Mouse (Mus musculus): ENCODE data around the gene Vrk2. TPM values are rescaled to one million over a fixed set of nuclear protein-coding genes. Genes with fewer than 3 reads are reported as not detected.

The Vrk2 gene
- polyA plus RNA-seq, 1 experiment, result 11.3 TPM

- DNase-seq (ENCODE audit: low spot score), result no peak
Measured at GRCm38 (mm10) chr11:26551551-26551950, 42.2 kb downstream of the Vrk2 start.

- DNase-seq (ENCODE audit: low spot score), result no peak
Measured at GRCm38 (mm10) chr11:26537816-26538215, 56.0 kb downstream of the Vrk2 start.

GRCm38 (mm10) chr11:26533828-26534119 is 60.0 kb downstream of the Vrk2 start:
- no peak for DNase-seq (ENCODE audit: low spot score)

- DNase-seq (ENCODE audit: low spot score), result no peak
Measured at GRCm38 (mm10) chr11:26532994-26533827, 60.6 kb downstream of the Vrk2 start.

- no peak for DNase-seq (ENCODE audit: low spot score)
Measured at GRCm38 (mm10) chr11:26526861-26527260, 66.9 kb downstream of the Vrk2 start.

GRCm38 (mm10) chr11:26518991-26519390 is 74.8 kb downstream of the Vrk2 start:
- no peak for DNase-seq (ENCODE audit: low spot score)

- DNase-seq (ENCODE audit: low spot score), result no peak
Measured at GRCm38 (mm10) chr11:26516086-26516485, 77.7 kb downstream of the Vrk2 start.

GRCm38 (mm10) chr11:26513683-26514082 is 80.1 kb downstream of the Vrk2 start:
- DNase-seq (ENCODE audit: low spot score), result no peak

GRCm38 (mm10) chr11:26495951-26496350 is 97.8 kb downstream of the Vrk2 start:
- DNase-seq (ENCODE audit: low spot score), result no peak

GRCm38 (mm10) chr11:26489761-26490466 is 103.9 kb downstream of the Vrk2 start:
- no peak for DNase-seq (ENCODE audit: low spot score)

- DNase-seq (ENCODE audit: low spot score), result no peak
Measured at GRCm38 (mm10) chr11:26481691-26482242, 112.0 kb downstream of the Vrk2 start.

- no peak for DNase-seq (ENCODE audit: low spot score)
Measured at GRCm38 (mm10) chr11:26477037-26477739, 116.6 kb downstream of the Vrk2 start.

- DNase-seq (ENCODE audit: low spot score), result no peak
Measured at GRCm38 (mm10) chr11:26454081-26454480, 139.7 kb downstream of the Vrk2 start.

- no peak for DNase-seq (ENCODE audit: low spot score)
Measured at GRCm38 (mm10) chr11:26452693-26453092, 141.1 kb downstream of the Vrk2 start.

GRCm38 (mm10) chr11:26451228-26451627 is 142.6 kb downstream of the Vrk2 start:
- no peak for DNase-seq (ENCODE audit: low spot score)

GRCm38 (mm10) chr11:26450636-26451035 is 143.2 kb downstream of the Vrk2 start:
- DNase-seq (ENCODE audit: low spot score), result no peak

- no peak for DNase-seq (ENCODE audit: low spot score)
Measured at GRCm38 (mm10) chr11:26449789-26450188, 144.0 kb downstream of the Vrk2 start.

GRCm38 (mm10) chr11:26444374-26444773 is 149.4 kb downstream of the Vrk2 start:
- no peak for DNase-seq (ENCODE audit: low spot score)

GRCm38 (mm10) chr11:26441121-26441520 is 152.7 kb downstream of the Vrk2 start:
- DNase-seq (ENCODE audit: low spot score), result no peak

GRCm38 (mm10) chr11:26437818-26438217 is 156.0 kb downstream of the Vrk2 start:
- no peak for DNase-seq (ENCODE audit: low spot score)

GRCm38 (mm10) chr11:26434229-26434628 is 159.6 kb downstream of the Vrk2 start:
- DNase-seq (ENCODE audit: low spot score), result no peak

- no peak for DNase-seq (ENCODE audit: low spot score)
Measured at GRCm38 (mm10) chr11:26421472-26421871, 172.3 kb downstream of the Vrk2 start.
